Mouse (Mus musculus): ENCODE results near the gene Gm20388.

DNA sequence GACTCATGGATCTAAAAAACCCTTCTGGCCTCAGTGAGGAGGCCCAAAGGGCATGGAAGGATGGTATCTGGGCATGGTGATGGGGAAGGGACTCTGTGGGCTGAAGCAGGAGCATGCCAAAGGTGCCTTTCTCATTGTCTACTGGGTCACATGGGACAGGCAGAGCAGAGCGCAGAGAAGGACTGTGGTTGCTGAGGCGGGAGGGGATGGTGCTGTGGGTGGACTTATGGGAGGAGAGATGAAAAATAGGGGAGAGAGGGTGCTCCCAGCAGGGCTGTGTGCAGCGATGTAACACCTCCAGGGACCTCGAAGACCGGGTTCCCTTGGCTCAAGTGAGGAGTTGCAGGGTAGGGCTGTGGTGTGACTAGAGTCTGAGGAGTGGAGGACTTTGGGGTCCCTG is 281.5 kb downstream of the Gm20388 start:
- no peak for TF ChIP-seq CTCF (IDR thresholded peaks at IDR 0.05; ENCODE audit: control insufficient read depth, insufficient read depth, low read length)
- no peak for TF ChIP-seq POLR2A (IDR thresholded peaks at IDR 0.05; ENCODE audit: borderline replicate concordance, control insufficient read depth, low read depth, low read length)

All from bone marrow, adult 2 months (tissue).